Mouse (Mus musculus) subcutaneous adipose tissue, adult 2 months (tissue): ENCODE results near the gene Akr1c12. TPM values are rescaled to one million over a fixed set of nuclear protein-coding genes. Genes with fewer than 3 reads are reported as not detected.

ENCODE experiments used
- polyA plus RNA-seq: library from polyadenylated mRNA; depleted of rRNA; stranded (reverse); fragments of >200 nt; gene quantifications from 2 replicates; pipeline ENCODE4 v1.2.3, GENCODE M21; 2012; ENCODE audit warnings: low replicate concordance; rRNA removed

The Akr1c12 gene
- 0.63 and 0.72 TPM in 2 replicates for polyA plus RNA-seq

GRCm38 (mm10) chr13:4279284-4279683 is at the start of gene Akr1c12:
Gene Akr1c12 (minus strand): TSS chr13:4279433.

DNA sequence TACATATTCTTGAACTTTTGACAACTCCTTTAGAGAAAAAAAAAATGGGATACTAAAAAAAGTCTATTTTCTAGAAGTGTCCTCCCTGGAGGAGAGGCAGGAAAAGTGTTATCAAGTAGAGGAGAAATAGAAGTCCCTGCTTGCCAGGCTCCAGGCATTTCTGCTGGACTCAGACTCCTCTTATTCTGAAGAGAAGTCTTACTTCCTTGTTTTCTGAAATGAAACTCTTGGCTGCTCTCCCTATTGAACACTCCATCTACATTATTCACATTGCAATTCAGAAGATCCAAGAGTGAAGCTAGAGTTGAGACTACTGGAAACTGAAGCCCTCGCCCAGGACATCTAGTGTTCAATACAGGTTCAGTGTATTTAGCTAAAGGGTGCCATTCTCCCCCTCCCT is 50.8 kb downstream of the Akr1c12 start, which contains the start of gene Akr1c19:
TSS of gene Akr1c19 (plus strand) at position 260 of the 400 bp plus-strand sequence.

Other genes with a start within 250 kb of the Akr1c12 start
- gene Akr1c14, start 230.4 kb downstream of the Akr1c12 start, polyA plus RNA-seq = 6.4 and 20.7 TPM in 2 replicates
- gene Akr1c18, start 128.8 kb downstream of the Akr1c12 start, polyA plus RNA-seq = 0.33 and 0.50 TPM in 2 replicates
- 6.6 and 10.5 TPM in 2 replicates for gene Akr1c13, start 88.3 kb downstream of the Akr1c12 start, polyA plus RNA-seq
- gene Akr1c19, start 50.7 kb downstream of the Akr1c12 start, polyA plus RNA-seq = 0.24 and 4.0 TPM in 2 replicates
- not detected in 2 replicates for gene Akr1c6, start 154.9 kb upstream of the Akr1c12 start, polyA plus RNA-seq
- gene Akr1c20, start 243.9 kb upstream of the Akr1c12 start, polyA plus RNA-seq = not detected in 2 replicates